Mouse (Mus musculus): ENCODE measurements around the gene Gstt4.

DNA sequence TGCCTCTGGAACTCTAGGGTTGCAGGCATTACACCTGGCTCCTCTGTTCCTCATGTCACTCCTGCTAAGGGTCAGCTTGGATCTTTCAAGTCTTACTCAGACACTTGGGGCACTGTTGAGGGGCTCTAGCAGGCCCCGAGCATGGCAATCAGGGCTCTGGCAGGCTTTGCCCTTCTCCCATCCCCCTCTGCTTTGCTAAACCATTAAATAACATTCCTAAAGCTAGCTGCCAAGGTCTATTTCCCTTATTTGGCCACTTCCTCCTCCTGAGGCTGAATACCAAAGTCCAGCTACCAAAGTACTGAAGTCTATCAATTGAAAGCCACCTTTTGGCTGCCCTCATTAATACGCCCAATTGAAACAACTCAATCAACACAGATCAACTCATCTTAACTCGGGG, 27.5 kb downstream of the Gstt4 start:
- no peak for TF ChIP-seq GATA1 (IDR thresholded peaks at IDR 0.05; ENCODE audit: low read length)
- TF ChIP-seq TAL1 (IDR thresholded peaks at IDR 0.05; ENCODE audit: low read length): no peak
